Mouse (Mus musculus) stomach, embryonic 16.5 days (tissue): Measurements from ENCODE around the gene Rpl11. TPM values are rescaled to one million over a fixed set of nuclear protein-coding genes. Genes with fewer than 3 reads are reported as not detected.
A peak's percentile ranks its signal among the peaks of the same experiment; 100 is the strongest.

Experiments
- ATAC-seq: fragments of 200-750 bp; cut with Nextera tagmentation; 2 replicates; pipeline ENCODE4 v1.8.0; 2017; ENCODE audit warnings: moderate number of reproducible peaks, moderate TSS enrichment; ENCODE audit not compliant: insufficient read depth, low FRiP score
- H3K27ac ChIP-seq: fragments of 300-500 bp; sonication (generic); 2 replicates; pipeline ENCODE4 v1.5.1; 2014; ENCODE audit warnings: low read length
- H3K27me3 ChIP-seq: fragments of 300-500 bp; sonication (generic); 2 replicates; pipeline ENCODE4 v1.6.1; 2014; ENCODE audit warnings: low read length, control low read depth, mixed read lengths; ENCODE audit not compliant: control insufficient read depth, insufficient read depth
- H3K36me3 ChIP-seq: fragments of 300-500 bp; sonication (generic); 2 replicates; pipeline ENCODE4 v1.6.1; 2014; ENCODE audit warnings: low read length; ENCODE audit not compliant: control insufficient read depth, insufficient read depth
- H3K4me1 ChIP-seq: fragments of 300-500 bp; sonication (generic); 2 replicates; pipeline ENCODE4 v1.6.1; 2014; ENCODE audit warnings: low read length, control low read depth, mixed read lengths; ENCODE audit not compliant: control insufficient read depth, insufficient read depth
- H3K4me2 ChIP-seq: fragments of 300-500 bp; sonication (generic); 2 replicates; pipeline ENCODE4 v1.6.1; 2014; ENCODE audit warnings: low read depth, low read length, mixed read lengths
- H3K4me3 ChIP-seq: fragments of 300-500 bp; sonication (generic); replicated peaks from 2 replicates; pipeline ENCODE4 v1.5.1; 2014; ENCODE audit warnings: mild to moderate bottlenecking, low read length
- H3K9ac ChIP-seq: fragments of 300-500 bp; sonication (generic); 2 replicates; pipeline ENCODE4 v1.6.1; 2014; ENCODE audit warnings: low read length
- H3K9me3 ChIP-seq: fragments of 300-500 bp; sonication (generic); replicated peaks from 2 replicates; pipeline ENCODE4 v1.6.1; 2016; ENCODE audit warnings: low read length, control low read depth; ENCODE audit not compliant: control insufficient read depth
- WGBS: fragments of 180-500 bp; shearing (Covaris S2); extraction: QIAGEN DNeasy Blood & Tissue Kit; methylation state at CpG from one replicate; pipeline ENCODE4 v1.1.7; 2014; 5-methylcytosine and 5-hydroxymethylcytosine counted together
- polyA plus RNA-seq: library from polyadenylated mRNA; unstranded; fragments of >200 nt; fragmentation: Nextera tagmentation; extraction: Ambion mirVana; gene quantifications from 2 replicates; pipeline ENCODE4 v1.2.1, GENCODE M21; 2015

Gene Rpl11
- polyA plus RNA-seq, 1 experiment from 2014 or later, result 411 TPM

GRCm38 (mm10) chr4:136022924-136023323 is 30.3 kb downstream of the Rpl11 start:
- Histone ChIP-seq H3K4me2 (no peak overlapping the region), H3K4me1 (peaks cover 5% of the 10 kb centered on the region; the same call in 1 of the 2 replicates), H3K9me3 (no peaks in the 10 kb centered on the region), H3K27ac (no peak overlapping the region), H3K9ac (no peak overlapping the region), H3K27me3 (no peaks in the 10 kb centered on the region), H3K36me3 (no peaks in the 10 kb centered on the region), H3K4me3 (no peak overlapping the region)
- WGBS, result 95% methylated on average over 9 of the region's 9 CpGs
- no peak for ATAC-seq

GRCm38 (mm10) chr4:136021549-136022047 is 31.6 kb downstream of the Rpl11 start, which contains the start of gene Eloa:
TSS of gene Eloa (minus strand) at chr4:136021763.
- peak within 1 kb of the TSS; percentile 99 for H3K4me3 ChIP-seq
- ATAC-seq, result peak; percentile 99
- no peaks in the 10 kb centered on the region for H3K27me3 ChIP-seq
- H3K27ac ChIP-seq, result peak within 1 kb of the TSS; percentile 82
- WGBS, result under 1% methylated on average over 45 of the region's 48 CpGs
- H3K4me2 ChIP-seq, result peak within 1 kb of the TSS; percentile 90
- no peaks in the 10 kb centered on the region for H3K36me3 ChIP-seq
- H3K9ac ChIP-seq, result peak within 1 kb of the TSS; percentile 99
- H3K4me1 ChIP-seq, result peaks cover 5% of the 10 kb centered on the region; the same call in 1 of the 2 replicates
- H3K9me3 ChIP-seq, result no peaks in the 10 kb centered on the region

GRCm38 (mm10) chr4:136020743-136021548 is 32.3 kb downstream of the Rpl11 start:
- Histone ChIP-seq H3K4me1 (peaks cover 5% of the 10 kb centered on the region; the same call in 1 of the 2 replicates), H3K9ac (peak overlapping the region; percentile 99), H3K27me3 (no peaks in the 10 kb centered on the region), H3K9me3 (no peaks in the 10 kb centered on the region), H3K4me3 (peak overlapping the region; percentile 99), H3K36me3 (no peaks in the 10 kb centered on the region), H3K4me2 (peak overlapping the region; percentile 90), H3K27ac (peak overlapping the region; percentile 82)
- under 1% methylated on average over 51 of the region's 62 CpGs for WGBS
- peak; percentile 69 for ATAC-seq

GRCm38 (mm10) chr4:136016059-136016602 is 37.1 kb downstream of the Rpl11 start:
- Histone ChIP-seq H3K4me3 (no peak overlapping the region), H3K9ac (no peak overlapping the region), H3K4me2 (no peak overlapping the region), H3K4me1 (peaks cover 5% of the 10 kb centered on the region; the same call in 1 of the 2 replicates), H3K27ac (no peak overlapping the region), H3K27me3 (no peaks in the 10 kb centered on the region), H3K9me3 (no peaks in the 10 kb centered on the region), H3K36me3 (no peaks in the 10 kb centered on the region)
- ATAC-seq, result no peak
- 78% methylated on average over 3 of the region's 3 CpGs for WGBS

DNA sequence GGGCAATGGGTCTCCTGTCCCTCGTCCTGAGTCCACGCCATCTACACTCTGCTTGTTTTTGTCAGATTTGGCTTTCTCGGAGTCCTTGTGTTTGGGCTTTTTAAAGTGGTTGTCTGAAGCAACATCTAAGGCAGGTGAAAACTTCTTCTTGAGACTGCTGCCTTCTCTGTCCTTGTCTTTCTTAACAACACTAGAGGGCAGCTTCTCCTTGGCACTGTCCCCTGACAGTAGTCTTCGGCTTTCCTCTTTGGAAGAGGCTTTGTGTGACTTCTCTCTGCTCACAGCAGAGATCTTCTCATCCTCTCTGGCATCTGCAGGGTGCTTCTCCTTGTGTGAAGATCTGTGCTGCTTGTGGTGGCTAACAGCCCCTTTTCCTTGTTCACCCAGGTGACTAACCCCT is 42.6 kb downstream of the Rpl11 start:
- Histone ChIP-seq H3K9ac (no peak overlapping the region), H3K4me3 (no peak overlapping the region), H3K9me3 (no peaks in the 10 kb centered on the region), H3K4me2 (no peak overlapping the region), H3K27ac (no peak overlapping the region), H3K4me1 (no peaks in the 10 kb centered on the region), H3K27me3 (no peaks in the 10 kb centered on the region), H3K36me3 (peaks cover 16% of the 10 kb centered on the region; the same call in 1 of the 2 replicates)
- 84% methylated on average over 4 of the region's 4 CpGs for WGBS
- no peak for ATAC-seq

- Histone ChIP-seq H3K36me3 (peaks cover 27% of the 10 kb centered on the region), H3K9me3 (no peaks in the 10 kb centered on the region), H3K9ac (no peak overlapping the region), H3K4me3 (no peak overlapping the region), H3K27me3 (no peaks in the 10 kb centered on the region), H3K4me2 (no peak overlapping the region), H3K27ac (no peak overlapping the region), H3K4me1 (no peaks in the 10 kb centered on the region)
- 79% methylated on average over 8 of the region's 8 CpGs for whole genome bisulfite sequencing
- ATAC-seq, result no peak
Measured at GRCm38 (mm10) chr4:136008782-136009447, 44.3 kb downstream of the Rpl11 start.

DNA sequence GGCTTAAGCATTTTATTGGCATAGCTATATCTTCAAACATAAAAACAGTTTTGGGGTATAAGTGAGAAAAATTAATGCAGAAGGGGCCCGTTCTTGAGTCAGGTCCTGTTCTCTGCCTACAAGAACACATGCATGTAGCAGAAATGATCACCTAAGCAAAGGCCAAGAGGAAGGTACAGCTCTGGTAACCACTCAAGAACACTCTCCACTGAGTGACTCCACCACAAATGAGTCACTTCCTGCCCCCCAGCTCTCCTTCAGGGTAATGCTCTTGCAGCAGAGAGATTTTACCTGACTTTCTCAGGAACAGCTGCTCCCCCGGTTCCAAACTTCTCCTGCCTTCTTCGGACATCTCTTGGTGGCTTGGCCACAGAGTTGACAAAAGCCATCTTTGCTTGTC is 46.4 kb downstream of the Rpl11 start:
- Histone ChIP-seq H3K4me2 (no peak overlapping the region), H3K9ac (no peak overlapping the region), H3K27ac (no peak overlapping the region), H3K9me3 (no peaks in the 10 kb centered on the region), H3K36me3 (peaks cover 30% of the 10 kb centered on the region), H3K27me3 (no peaks in the 10 kb centered on the region), H3K4me3 (no peak overlapping the region), H3K4me1 (no peaks in the 10 kb centered on the region)
- 87% methylated on average over 3 of the region's 3 CpGs for WGBS
- ATAC-seq, result no peak

DNA sequence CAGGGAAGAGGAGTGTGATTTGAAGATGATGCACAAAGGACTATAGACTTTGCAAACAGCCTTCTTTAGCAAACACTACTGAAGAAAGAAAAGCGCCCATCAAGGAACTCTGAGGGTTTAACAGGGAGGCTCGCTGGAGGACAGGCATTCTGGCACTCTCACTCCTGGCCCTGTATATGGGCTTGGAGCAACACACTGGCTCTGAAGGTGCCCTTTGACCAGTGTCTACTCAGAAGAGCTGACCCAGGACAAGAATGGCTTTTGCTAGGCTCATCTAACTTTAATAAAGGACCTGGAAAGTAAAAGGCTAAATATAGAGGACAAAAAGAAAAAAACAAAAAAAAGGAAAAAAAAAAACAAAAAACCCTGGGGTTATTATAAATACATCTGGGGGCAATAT is 48.3 kb downstream of the Rpl11 start:
- 76% methylated on average over 2 of the region's 2 CpGs for WGBS
- Histone ChIP-seq H3K27ac (no peak overlapping the region), H3K27me3 (no peaks in the 10 kb centered on the region), H3K9me3 (no peaks in the 10 kb centered on the region), H3K9ac (no peak overlapping the region), H3K4me2 (no peak overlapping the region), H3K4me3 (no peak overlapping the region), H3K36me3 (peaks cover 27% of the 10 kb centered on the region), H3K4me1 (no peaks in the 10 kb centered on the region)
- ATAC-seq, result no peak
